Mouse (Mus musculus) heart, embryonic 12.5 days (tissue): Measurements from ENCODE around the gene Mpo. TPM values are rescaled to one million over a fixed set of nuclear protein-coding genes. Genes with fewer than 3 reads are reported as not detected.

ENCODE experiments used
- ATAC-seq: fragments of 200-750 bp; cut with Nextera tagmentation; 2 replicates; pipeline ENCODE4 v1.8.0; 2017; ENCODE audit warnings: moderate TSS enrichment, moderate library complexity; ENCODE audit not compliant: insufficient number of reproducible peaks, low FRiP score
- H3K27ac ChIP-seq: fragments of 300-500 bp; sonication (generic); 2 replicates; pipeline ENCODE4 v1.5.1; 2016; ENCODE audit warnings: mild to moderate bottlenecking, moderate library complexity; ENCODE audit not compliant: poor library complexity, severe bottlenecking
- H3K27me3 ChIP-seq: fragments of 300-500 bp; sonication (generic); replicated peaks from 2 replicates; pipeline ENCODE4 v1.6.1; 2016; ENCODE audit warnings: mild to moderate bottlenecking, moderate library complexity
- H3K36me3 ChIP-seq: fragments of 300-500 bp; sonication (generic); 2 replicates; pipeline ENCODE4 v1.6.1; 2016; ENCODE audit warnings: mild to moderate bottlenecking, moderate library complexity
- H3K4me1 ChIP-seq: fragments of 300-500 bp; sonication (generic); replicated peaks from 2 replicates; pipeline ENCODE4 v1.6.1; 2016; ENCODE audit warnings: mild to moderate bottlenecking
- H3K4me2 ChIP-seq: fragments of 300-500 bp; sonication (generic); 2 replicates; pipeline ENCODE4 v1.6.1; 2016; ENCODE audit warnings: mild to moderate bottlenecking, moderate library complexity
- H3K4me3 ChIP-seq: fragments of 300-500 bp; sonication (generic); 2 replicates; pipeline ENCODE4 v1.5.1; 2016; ENCODE audit warnings: mild to moderate bottlenecking
- H3K9ac ChIP-seq: fragments of 300-500 bp; sonication (generic); 2 replicates; pipeline ENCODE4 v1.6.1; 2016; ENCODE audit warnings: mild to moderate bottlenecking, moderate library complexity
- H3K9me3 ChIP-seq: fragments of 300-500 bp; sonication (generic); replicated peaks from 2 replicates; pipeline ENCODE4 v1.6.1; 2016; ENCODE audit warnings: mild to moderate bottlenecking, moderate library complexity
- WGBS: fragments of 180-500 bp; shearing (Covaris S2); methylation state at CpG from one replicate; pipeline ENCODE4 v1.1.7; 2016; 5-methylcytosine and 5-hydroxymethylcytosine counted together
- microRNA counts: library from miRNA; unstranded; fragments of <30 nt; microRNA quantifications from one replicate; lab custom pipeline; 2017
- microRNA-seq: library from miRNA; unstranded; fragments of <30 nt; microRNA quantifications from one replicate; pipeline ENCODE4, GENCODE M21; 2017
- polyA plus RNA-seq: library from polyadenylated mRNA; unstranded; fragments of >200 nt; fragmentation: Nextera tagmentation; extraction: Ambion mirVana; gene quantifications from 2 replicates; pipeline ENCODE4 v1.2.1, GENCODE M21; 2016

Gene Mpo
- polyA plus RNA-seq, 1 experiment from 2014 or later, result 6.7 TPM

GRCm38 (mm10) chr11:87852690-87853596 lies 59.6 kb downstream of the Mpo start, which contains the start of gene Mks1:
Gene Mks1, plus strand, starts transcription at chr11:87853215.
- WGBS, result 4% methylated on average over 40 of the region's 40 CpGs
- peak within 1 kb of the TSS; percentile 83 for H3K4me2 ChIP-seq
- H3K27ac ChIP-seq, result 0 out of 2 replicates have a peak within 1 kb of the TSS, but pooled peaks have one; percentile 6
- H3K27me3 ChIP-seq, result no peaks in the 10 kb centered on the region
- no peaks in the 10 kb centered on the region for H3K9me3 ChIP-seq
- H3K9ac ChIP-seq, result peak within 1 kb of the TSS; percentile 64
- peak; percentile 91 for ATAC-seq
- H3K4me1 ChIP-seq, result 0 out of 2 replicates have a peak, but pooled peaks cover 4% of the 10 kb centered on the region
- peaks cover 16% of the 10 kb centered on the region for H3K36me3 ChIP-seq
- peak within 1 kb of the TSS; percentile 62 for H3K4me3 ChIP-seq

GRCm38 (mm10) chr11:87853597-87853954 lies 60.2 kb downstream of the Mpo start:
- no peak for ATAC-seq
- 43% methylated on average over 8 of the region's 8 CpGs for WGBS

More at GRCm38 (mm10) chr11:87853597-87853954, 60.2 kb downstream of the Mpo start:
- Histone ChIP-seq H3K4me1 (0 out of 2 replicates have a peak, but pooled peaks cover 4% of the 10 kb centered on the region), H3K9me3 (no peaks in the 10 kb centered on the region), H3K4me3 (peak overlapping the region; percentile 62), H3K27ac (no peak overlapping the region), H3K27me3 (no peaks in the 10 kb centered on the region), H3K36me3 (peaks cover 22% of the 10 kb centered on the region), H3K9ac (peak overlapping the region; percentile 64), H3K4me2 (peak overlapping the region; percentile 83)

MicroRNAs within 50 kb of the gene (microRNA counts, 519-probe panel; counts per million panel counts)
- 5,791 counts per million, percentile 75 among the panel's probes with 10 or more counts for microRNA mmu-miR-142-3p (lab: Ali Mortazavi, UCI)
- microRNA mmu-miR-142-5p (lab: Ali Mortazavi, UCI), result 3,767 counts per million, percentile 27 among the panel's probes with 10 or more counts

Small RNA genes within 50 kb of the gene (microRNA-seq; reads per million reads assigned to microRNA genes)
- not detected for gene Mir142
- gene Mir142b, result not detected

Other genes starting within 250 kb of the Mpo start
- gene Gm11492, start 226.9 kb upstream of the Mpo start, polyA plus RNA-seq, result not detected in 2 replicates
- gene Sept4, start 224.7 kb upstream of the Mpo start, polyA plus RNA-seq, result 10.5 and 11.6 TPM in 2 replicates
- gene Mtmr4, start 201.4 kb upstream of the Mpo start, polyA plus RNA-seq, result 21.9 and 27.3 TPM in 2 replicates
- gene Hsf5, start 176.4 kb upstream of the Mpo start, polyA plus RNA-seq, result 0.13 and 0.15 TPM in 2 replicates
- 1.4 and 1.9 TPM in 2 replicates for gene Rnf43, start 130.9 kb upstream of the Mpo start, polyA plus RNA-seq
- 99.6 and 101 TPM in 2 replicates for gene Supt4a, start 56.0 kb upstream of the Mpo start, polyA plus RNA-seq
- gene Tspoap1, start 33.0 kb upstream of the Mpo start, polyA plus RNA-seq, result 0.21 and 0.78 TPM in 2 replicates
- gene Lpo, start 34.7 kb downstream of the Mpo start, polyA plus RNA-seq, result not detected in 2 replicates
- gene Mks1, start 59.6 kb downstream of the Mpo start, polyA plus RNA-seq, result 8.4 and 8.5 TPM in 2 replicates
- 0.09 TPM in 1 of 2 replicates, not detected in the other for gene Epx, start 82.0 kb downstream of the Mpo start, polyA plus RNA-seq
- gene Olfr462, start 98.7 kb downstream of the Mpo start, polyA plus RNA-seq, result not detected in 2 replicates
- not detected in 2 replicates for gene Olfr463, start 103.8 kb downstream of the Mpo start, polyA plus RNA-seq
- gene Olfr464, start 127.4 kb downstream of the Mpo start, polyA plus RNA-seq, result not detected in 2 replicates
- 21.4 and 22.5 TPM in 2 replicates for gene Dynll2, start 194.0 kb downstream of the Mpo start, polyA plus RNA-seq